Mouse (Mus musculus) frontal cortex, postnatal 14 days (tissue): Measurements from ENCODE around the gene Vmn2r83.

Experiments used
- DNase-seq, 2 experiments: peaks; one replicate each; pipeline ENCODE4 v3.0.0; 2022; ENCODE audit warnings: low spot score in 2 of 2

Gene Vmn2r83

DNA sequence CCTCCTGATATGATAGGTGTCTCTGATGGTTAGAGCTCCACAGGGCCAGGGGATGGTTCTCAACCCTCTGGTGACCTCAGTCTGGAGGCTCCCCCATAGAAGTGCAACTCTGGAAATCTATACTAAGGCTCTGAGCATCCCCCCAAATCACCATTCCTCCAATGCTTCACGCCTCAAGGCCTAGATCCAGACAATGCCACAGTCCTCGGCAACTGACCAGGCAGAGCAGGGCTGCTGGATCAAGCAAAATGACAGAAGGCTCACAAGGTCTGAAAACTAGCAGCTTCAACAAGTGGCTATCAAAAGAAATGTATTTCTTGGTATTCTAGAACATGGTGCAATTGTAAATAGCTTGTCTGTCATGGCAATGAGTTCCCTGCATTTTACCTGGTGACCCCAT, 69.2 kb downstream of the Vmn2r83 start:
- DNase-seq: no peak

DNA sequence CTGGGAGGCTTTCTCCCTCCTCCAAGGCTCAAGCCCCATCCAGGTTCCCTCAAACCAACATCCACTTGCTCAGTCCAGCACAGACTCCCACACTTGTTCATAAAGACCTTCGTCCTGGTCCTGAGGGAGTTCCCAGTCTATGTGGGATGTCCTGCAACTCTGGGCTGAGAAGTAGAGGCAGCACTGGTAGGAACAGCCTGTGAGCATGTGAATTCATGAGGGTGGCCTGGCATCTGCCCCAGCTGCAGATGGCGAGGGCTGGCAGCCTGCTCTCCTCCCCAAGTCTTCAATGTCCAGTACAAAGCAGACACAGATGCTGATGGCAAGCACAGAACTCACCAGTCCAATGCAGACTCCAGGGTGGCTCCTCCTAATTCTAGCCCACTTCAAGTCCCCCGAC, 69.8 kb downstream of the Vmn2r83 start:
- DNase-seq: no peak

DNA sequence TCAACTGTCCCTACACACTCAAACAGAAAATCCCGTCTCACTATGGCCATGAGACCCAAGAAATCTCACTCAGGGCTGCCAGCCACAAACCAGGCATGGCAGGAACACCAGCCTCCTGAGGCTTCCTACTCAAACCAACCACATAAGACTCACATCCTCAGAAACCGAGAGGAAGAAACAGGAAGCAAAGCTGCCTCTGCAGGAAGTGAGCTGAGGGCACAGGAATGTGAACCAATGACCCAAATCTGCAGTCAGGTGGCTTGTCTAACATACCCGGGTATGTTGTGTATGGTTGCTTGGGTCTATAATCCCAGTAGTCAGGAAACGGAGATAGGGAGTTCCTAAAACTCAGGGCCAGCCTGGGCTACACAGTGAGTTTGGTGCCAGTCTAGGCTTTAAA, 70.3 kb downstream of the Vmn2r83 start:
- no peak for DNase-seq

DNA sequence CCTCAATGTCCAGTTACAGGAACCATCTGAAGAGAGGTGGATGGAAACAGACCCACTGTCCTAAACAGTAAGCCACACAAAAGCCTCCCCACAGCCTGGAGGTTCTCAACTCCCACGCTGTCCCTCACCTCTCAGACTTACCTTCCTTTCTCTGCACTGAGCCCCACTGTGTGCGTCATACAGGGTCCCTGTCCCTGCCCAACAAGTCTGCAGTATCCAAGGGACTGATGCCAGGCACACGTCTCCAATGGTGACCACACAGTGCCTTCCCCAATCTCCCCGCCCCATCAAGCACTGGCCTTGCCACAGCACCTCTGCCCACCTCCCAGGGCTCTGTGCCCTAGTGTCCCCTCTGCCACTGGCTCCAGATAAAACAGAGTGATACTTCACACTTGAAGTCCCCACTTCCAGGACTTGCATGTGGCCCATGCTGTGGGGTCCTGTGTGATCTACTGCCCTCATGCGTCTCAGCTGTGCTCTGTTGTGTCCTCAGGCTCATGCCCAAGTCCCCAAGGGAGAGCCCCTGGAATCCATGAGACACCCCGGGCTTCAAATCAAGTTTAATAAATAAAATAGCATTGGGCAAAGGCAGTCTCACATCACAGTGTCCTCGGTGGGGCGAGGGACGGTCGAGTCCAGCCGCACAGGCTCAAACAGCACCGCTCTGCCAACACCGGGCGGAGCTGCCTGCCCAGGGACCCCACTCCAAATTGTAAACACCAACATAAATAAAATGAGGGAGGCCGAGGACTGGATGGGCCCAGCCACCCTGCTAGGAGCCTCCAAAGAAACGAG, 71.4 kb downstream of the Vmn2r83 start:
- DNase-seq: no peak

DNA sequence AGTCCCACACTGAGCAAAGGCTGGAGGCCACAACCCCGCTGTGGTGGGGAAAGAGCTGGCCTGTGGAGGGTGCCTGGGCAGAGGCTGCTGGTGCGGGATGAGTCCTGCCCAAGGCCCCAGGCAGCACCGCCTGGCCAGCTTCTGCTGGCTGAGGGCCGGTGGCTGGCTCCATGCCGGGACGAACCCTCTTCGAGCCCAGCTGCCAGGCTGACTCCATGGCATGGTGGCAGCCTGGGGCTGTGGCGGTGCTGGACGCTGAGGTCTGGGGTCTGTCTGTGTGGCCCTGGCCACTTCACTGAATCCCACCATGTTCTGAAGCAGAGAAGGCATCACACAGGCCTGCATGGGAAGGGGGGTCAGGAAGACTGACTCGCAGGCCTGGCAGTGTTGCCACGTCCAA, 72.2 kb downstream of the Vmn2r83 start:
- DNase-seq: no peak

DNA sequence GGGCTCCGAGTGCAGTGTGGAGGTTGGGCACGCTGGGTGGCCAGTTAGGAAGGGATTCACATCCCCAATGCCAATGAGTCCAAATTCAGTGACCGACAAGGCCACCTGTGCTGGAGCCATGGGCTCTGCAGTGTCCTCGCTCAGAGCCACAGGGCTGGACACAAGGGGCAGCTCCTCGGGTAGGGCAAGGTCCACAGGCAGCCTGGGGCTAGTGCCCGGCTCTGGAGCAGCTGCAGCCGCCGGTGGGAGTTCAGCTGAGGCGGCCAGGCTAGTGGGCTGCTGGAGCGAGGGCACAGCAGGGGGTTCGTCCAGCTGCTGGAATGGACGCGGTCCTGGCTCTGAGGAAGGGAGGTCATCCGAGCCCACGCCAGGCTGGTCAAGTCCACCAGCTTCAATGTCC, 73.0 kb downstream of the Vmn2r83 start:
- no peak for DNase-seq

DNA sequence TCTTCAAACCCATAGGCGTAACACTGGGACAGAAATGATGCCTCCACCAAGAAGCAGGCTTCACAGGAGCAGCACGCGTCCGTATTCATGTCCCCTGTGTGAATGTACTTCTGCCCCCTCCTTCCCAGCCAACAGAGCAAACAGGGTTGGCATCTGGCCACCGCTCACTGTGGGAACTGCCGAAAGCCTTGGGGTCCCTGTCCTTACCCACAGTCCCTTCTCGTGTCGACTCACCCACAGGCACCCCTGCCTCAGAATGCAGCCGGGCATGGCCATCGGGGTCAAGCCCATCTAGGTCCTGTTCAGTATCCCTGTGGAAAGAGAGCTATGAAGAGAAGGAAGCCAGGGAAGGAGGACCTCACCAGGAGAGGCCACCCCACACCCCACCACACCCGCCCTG, 73.6 kb downstream of the Vmn2r83 start:
- no peak for DNase-seq
